ENCODE assay signal across 10 mouse cellular contexts in genomic region chr13:119363379-119363778, GRCm38 (mm10).
DNase-seq lines count a peak whose midpoint lies in the region; ATAC-seq lines count a peak whose summit lies in the region.
"Had no signal": no experiment of that assay in that cellular context is flagged by ENCODE, and none has a peak within 500 bp of the region (broad histone marks: within the 10 kb centered on the region; RNA-seq: fewer than 3 reads in every experiment).

No protein-coding gene starts in this region.

- H3K9me3 ChIP-seq in intestine, embryonic 14.5 days (ENCODE audit: control insufficient read depth, low read length), result no peaks in the 10 kb centered on the region
- H3K9me3 ChIP-seq in intestine, embryonic 16.5 days (ENCODE audit: control insufficient read depth, low read length), result no peaks in the 10 kb centered on the region
- H3K9me3 ChIP-seq: embryonic facial prominence, embryonic 12.5 days had no signal

- no peaks in the 10 kb centered on the region for H3K27me3 ChIP-seq in intestine, embryonic 14.5 days (replicated peaks; ENCODE audit: control insufficient read depth, insufficient read depth, low read length)
- H3K27me3 ChIP-seq in intestine, embryonic 16.5 days (replicated peaks; ENCODE audit: control insufficient read depth, insufficient read depth, low read length), result no peaks in the 10 kb centered on the region
- H3K27me3 ChIP-seq: embryonic facial prominence, embryonic 12.5 days had no signal

- H3K9ac ChIP-seq in intestine, embryonic 14.5 days (ENCODE audit: low read length), result no peak overlapping the region
- no peak overlapping the region for H3K9ac ChIP-seq in intestine, embryonic 16.5 days (ENCODE audit: low read depth, low read length)
- H3K9ac ChIP-seq: embryonic facial prominence, embryonic 12.5 days had no signal

- no peak overlapping the region for H3K4me2 ChIP-seq in intestine, embryonic 14.5 days (ENCODE audit: low read length)
- H3K4me2 ChIP-seq in intestine, embryonic 16.5 days (ENCODE audit: low read depth, low read length), result no peak overlapping the region
- H3K4me2 ChIP-seq: embryonic facial prominence, embryonic 12.5 days had no signal

- no peak overlapping the region for H3K4me3 ChIP-seq in intestine, embryonic 14.5 days (ENCODE audit: low read depth, low read length)
- H3K4me3 ChIP-seq in intestine, embryonic 16.5 days (ENCODE audit: low read length), result no peak overlapping the region
- H3K4me3 ChIP-seq: embryonic facial prominence, embryonic 12.5 days; myocyte had no signal

- DNase-seq in intestine, embryonic 14.5 days (ENCODE audit: low spot score), result peak; percentile 74
- peak; percentile 50 for DNase-seq in urinary bladder, postnatal 25 days (ENCODE audit: low spot score)
- no peak for DNase-seq in urinary bladder, adult 2 months (ENCODE audit: low spot score)
- peak; percentile 47 for DNase-seq in c-Kit-positive CD71-positive TER-119-positive erythroid progenitor cells, embryonic 14.5 days (ENCODE audit: low spot score)
- peak; percentile 20 for DNase-seq in layer of hippocampus, adult 9-10 months (ENCODE audit: low spot score)
- DNase-seq in right cerebral cortex, postnatal 14 days, result peak; percentile 59
- no peak for DNase-seq in Muller cell, postnatal 12 days (ENCODE audit: inconsistent ontology term)

- peaks cover 56% of the 10 kb centered on the region for H3K36me3 ChIP-seq in intestine, embryonic 14.5 days (ENCODE audit: control insufficient read depth, insufficient read depth, low read length)
- H3K36me3 ChIP-seq in intestine, embryonic 16.5 days (ENCODE audit: control insufficient read depth, insufficient read depth, low read length), result 0 out of 2 replicates have a peak, but pooled peaks cover 2% of the 10 kb centered on the region

- H3K27ac ChIP-seq in intestine, embryonic 14.5 days (ENCODE audit: low read depth), result no peak overlapping the region
- H3K27ac ChIP-seq in intestine, embryonic 16.5 days (ENCODE audit: low read length), result no peak overlapping the region
- H3K27ac ChIP-seq: embryonic facial prominence, embryonic 12.5 days had no signal

- no peak for ATAC-seq in intestine, embryonic 14.5 days (replicated peaks; ENCODE audit: low FRiP score, low TSS enrichment, low read depth)
- ATAC-seq in intestine, embryonic 16.5 days, result no peak

- WGBS in intestine, embryonic 14.5 days, result 63% methylated on average over 3 of the region's 3 CpGs
- WGBS in intestine, embryonic 16.5 days, result 51% methylated on average over 3 of the region's 3 CpGs

- H3K4me1 ChIP-seq in intestine, embryonic 14.5 days (replicated peaks; ENCODE audit: control insufficient read depth, insufficient read depth, low read length), result no peaks in the 10 kb centered on the region
- no peaks in the 10 kb centered on the region for H3K4me1 ChIP-seq in intestine, embryonic 16.5 days (ENCODE audit: control insufficient read depth, insufficient read depth, low read length)
- H3K4me1 ChIP-seq: embryonic facial prominence, embryonic 12.5 days had no signal

Comparison
In these comparisons a context has a peak if more than half of its experiments do, and no peak if none do; other contexts are left out.
1. DNase-seq: peak in intestine, embryonic 14.5 days (single experiment), urinary bladder, postnatal 25 days (single experiment), c-Kit-positive CD71-positive TER-119-positive erythroid progenitor cells, embryonic 14.5 days (single experiment), layer of hippocampus, adult 9-10 months (single experiment) and right cerebral cortex, postnatal 14 days (single experiment); none in urinary bladder, adult 2 months (single experiment) and Muller cell, postnatal 12 days (single experiment).